Mouse (Mus musculus): ENCODE data around the gene Fhad1. TPM values are rescaled to one million over a fixed set of nuclear protein-coding genes. Genes with fewer than 3 reads are reported as not detected.
"Not testable (repeated sequence)": the region's sequence is repeated elsewhere in the genome, so short reads cannot be mapped to it uniquely, and the experiment has no call there.

The Fhad1 gene
- total RNA-seq, 2 experiments from 2014 or later, result 0.17 to 0.48 TPM

DNA sequence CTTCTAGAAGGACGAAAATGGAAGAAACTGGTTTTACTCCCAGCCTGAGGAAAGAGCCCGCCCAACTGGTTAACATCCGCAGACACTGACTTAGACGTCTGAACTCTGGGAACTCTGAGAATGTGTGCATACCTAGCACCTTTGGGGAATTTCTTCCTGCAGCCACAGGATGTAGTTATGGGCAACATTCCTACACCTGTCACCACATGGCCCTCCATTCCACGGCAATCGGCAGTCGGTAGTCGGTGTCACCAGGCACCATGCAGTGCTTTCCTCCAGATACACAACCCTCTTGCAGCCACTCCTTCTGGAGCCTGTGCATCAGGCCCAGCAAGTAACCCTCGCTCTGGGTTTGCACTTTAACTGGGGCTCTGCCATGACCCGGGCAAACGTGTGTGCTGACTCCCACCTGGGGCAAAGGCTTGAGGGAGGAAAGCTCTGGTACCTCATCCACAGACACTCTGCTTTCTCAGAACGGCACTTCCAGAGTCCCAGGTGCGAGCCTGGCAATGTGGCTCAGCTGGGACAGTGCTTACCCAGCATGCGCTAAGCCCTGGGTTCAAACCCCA, 30.8 kb upstream of the Fhad1 start:
- intact Hi-C loops (cut with DNase I), result no loop called here
- DNase-seq, result no peak

DNA sequence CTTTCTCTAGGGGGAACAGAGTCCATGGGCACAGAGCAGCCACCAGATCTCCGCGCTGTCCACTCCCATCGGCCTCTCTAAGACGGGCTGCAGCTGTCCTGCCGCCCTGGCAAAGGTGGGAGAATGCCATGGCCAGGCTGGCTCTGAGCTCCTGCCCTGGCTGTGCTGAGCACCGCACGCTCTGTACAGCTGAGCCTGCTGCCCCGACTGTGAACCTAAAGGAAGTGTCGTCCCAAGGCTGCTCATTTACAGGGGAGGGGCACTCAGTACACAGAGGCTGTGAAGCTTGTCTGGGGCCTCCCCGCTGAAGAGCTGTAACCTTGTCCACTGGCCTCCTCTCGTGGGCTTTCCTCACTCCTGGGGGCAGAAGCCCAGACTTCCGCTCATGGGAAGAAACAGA, 29.6 kb upstream of the Fhad1 start:
- no peak for DNase-seq
- intact Hi-C loops (cut with DNase I), result no loop called here

DNA sequence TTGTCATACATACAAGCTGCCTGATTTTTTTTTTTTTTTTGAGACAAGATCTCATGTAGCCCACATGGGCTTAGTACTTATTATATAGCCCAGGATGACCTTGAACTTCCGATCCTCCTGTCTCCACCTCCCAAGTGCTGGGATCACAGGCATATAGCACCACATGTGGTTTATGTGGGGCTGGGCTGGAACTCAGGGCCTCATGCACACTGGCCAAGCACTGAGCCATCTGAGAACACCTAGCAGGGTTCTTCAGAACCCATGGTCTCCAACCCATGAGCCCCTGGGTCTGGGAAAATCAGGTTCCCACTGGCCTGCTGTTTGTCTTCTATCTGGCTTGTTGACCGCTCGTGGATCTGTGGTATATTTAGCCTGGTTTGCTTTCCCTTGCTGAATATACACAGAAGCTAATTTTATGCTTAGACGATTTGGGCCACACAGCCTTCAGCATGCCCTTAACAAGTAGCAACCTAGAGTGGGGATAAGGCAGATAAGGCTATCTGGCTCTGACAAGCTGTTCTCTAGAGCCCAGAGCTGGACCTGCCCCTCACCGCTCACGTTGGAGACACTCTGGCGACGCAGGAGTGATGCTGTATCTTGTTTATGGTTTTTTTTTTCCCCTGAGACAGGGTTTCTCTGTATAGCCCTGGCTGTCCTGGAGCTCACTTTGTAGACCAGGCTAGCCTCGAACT, 24.9 kb upstream of the Fhad1 start:
- no peak for DNase-seq
- intact Hi-C loops (cut with DNase I), result no loop called here

DNA sequence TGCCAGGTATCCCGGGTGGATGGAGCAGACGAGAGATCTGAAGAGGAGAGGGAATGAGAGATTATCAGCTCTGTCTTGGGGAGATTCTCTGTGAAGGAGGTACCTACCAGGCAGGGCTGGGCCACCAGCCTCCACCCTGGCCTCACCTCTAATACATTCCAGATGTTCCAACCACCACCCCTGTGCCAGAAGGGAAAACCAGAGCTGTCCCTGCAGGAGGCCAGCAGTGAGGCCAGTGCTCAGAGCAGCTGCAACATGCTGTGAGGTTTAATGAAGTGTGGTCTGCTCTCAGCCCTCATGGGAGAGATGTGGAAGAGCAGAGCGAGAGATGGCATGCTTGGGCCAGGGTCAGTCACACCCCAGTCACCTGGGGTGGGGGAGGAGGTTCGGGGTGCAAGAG, 23.0 kb upstream of the Fhad1 start:
- intact Hi-C loops (cut with DNase I), result no loop called here
- no peak for DNase-seq

DNA sequence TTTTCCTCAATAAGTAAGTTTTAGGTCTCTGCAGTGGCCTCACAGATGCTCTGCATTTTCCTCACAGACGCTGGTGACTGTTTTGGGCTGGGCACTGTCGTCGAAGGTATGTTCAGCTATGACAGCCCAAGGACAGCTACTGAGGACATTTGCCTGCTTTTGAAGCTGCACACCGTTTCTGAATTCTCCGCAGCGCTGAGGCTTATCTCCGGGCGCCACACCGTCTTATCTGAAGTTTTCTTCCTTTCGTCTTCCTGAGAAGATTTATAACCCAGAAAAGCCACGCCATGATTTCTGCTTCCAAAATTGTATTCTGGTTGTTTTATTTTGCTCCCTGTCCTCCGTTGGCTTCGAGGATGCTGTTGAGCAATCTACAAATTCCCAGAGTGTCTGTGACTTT, 13.7 kb upstream of the Fhad1 start:
- intact Hi-C loops (cut with DNase I), result no loop called here
- no peak for DNase-seq

DNA sequence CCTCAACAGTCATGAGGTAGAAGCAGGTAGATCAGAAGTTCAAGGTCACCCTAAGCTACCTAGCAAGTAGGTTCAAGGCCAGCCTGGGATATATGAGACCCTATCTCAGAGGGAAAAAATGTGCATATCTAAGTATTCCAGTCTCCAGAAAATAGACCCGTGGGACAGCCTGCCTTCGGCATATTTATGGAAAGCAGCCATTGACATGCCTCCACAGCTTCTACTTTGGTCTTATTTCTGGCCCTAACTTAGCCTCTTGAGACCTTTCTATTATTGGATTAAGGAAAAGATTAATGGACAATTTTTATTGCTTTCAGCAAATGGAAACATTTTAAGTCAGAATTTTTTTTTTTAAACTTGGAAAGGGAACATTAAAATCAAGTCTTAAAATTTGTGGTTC, 12.1 kb upstream of the Fhad1 start:
- intact Hi-C loops (cut with DNase I), result no loop called here

DNA sequence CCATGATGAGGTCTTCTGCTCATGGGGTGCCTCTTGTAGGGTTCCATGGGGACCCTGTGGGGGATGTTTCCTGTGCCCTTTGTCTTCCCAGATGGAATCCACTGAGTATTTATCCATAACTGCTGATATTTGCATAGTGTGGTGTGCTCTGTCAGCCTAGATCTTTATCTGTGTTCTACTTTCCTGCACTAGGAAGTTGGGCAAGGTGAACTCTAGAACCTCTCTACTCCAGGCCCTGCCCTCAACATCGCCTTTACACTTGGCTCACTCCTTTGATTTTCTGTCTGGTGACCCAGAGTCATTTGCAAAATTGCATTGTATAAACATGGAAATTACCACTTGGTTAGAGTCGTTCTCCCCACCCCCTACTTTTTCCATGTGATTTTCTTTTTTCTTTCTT, 9.7 kb upstream of the Fhad1 start:
- intact Hi-C loops (cut with DNase I), result no loop called here
- DNase-seq, result no peak

More for the DNA sequence above, 12.1 kb upstream of the Fhad1 start:
- DNase-seq, result no peak

DNA sequence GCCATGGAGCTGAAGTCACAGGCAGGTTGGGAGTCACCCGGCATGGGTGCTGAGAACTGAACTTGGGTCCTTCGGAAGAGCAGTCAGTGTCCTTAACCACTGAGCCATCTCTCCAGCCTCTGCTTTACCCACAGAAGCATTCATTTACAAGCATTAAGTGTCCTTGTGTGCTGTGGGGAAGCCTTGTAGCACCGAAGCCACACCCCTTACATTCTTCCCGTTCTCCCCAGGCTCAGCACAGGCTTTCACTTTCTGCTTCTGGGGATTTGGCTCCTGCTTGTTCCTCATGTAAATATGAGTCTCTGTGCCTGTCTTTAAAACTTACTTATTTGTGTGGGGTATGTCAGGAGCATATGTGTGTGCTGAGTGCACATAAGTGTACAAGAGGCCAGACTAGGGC, 8.3 kb upstream of the Fhad1 start:
- DNase-seq, result no peak
- intact Hi-C loops (cut with DNase I), result no loop called here

DNA sequence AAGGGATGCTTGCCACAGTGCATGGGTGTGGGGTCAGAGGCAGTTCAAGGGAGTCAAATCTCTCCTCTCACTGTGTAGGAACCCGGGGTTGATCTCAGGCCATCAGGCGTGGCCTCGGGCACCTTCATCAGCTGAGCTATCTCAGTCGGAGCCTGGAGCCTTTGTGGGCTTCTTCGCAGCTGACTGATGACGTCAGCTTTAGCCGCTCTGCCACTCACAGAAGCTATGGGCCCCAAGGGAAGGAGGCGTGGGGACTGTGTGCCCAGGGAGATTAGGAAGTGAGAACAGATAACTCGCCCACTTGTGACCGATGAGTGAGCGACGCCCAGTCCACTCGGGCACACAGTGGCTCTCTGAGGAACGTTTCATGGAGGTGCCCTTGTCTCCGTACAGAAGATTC, 2.8 kb upstream of the Fhad1 start:
- no peak for DNase-seq
- intact Hi-C loops (cut with DNase I), result no loop called here

DNA sequence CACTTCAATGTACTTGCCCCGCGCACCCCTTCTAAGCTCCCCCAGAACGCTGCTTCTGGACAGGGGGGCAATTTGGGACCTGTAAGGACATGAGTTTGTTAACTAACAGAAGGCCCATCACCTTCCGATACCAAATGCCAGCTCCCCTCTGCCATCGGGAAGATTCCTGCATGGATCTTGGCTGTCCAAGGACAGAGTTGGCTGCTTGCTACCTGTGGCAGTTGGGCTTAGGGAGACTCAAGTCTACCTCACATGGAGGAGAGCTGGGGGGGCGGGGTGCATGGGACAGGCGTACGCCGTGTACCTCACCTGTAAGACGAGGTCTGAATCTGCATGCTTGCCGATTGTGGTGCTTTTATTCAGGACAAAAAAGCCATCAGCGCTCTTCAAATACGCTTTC, 3.6 kb downstream of the Fhad1 start:
- DNase-seq, result no peak
- intact Hi-C loops (cut with DNase I), result no loop called here

DNA sequence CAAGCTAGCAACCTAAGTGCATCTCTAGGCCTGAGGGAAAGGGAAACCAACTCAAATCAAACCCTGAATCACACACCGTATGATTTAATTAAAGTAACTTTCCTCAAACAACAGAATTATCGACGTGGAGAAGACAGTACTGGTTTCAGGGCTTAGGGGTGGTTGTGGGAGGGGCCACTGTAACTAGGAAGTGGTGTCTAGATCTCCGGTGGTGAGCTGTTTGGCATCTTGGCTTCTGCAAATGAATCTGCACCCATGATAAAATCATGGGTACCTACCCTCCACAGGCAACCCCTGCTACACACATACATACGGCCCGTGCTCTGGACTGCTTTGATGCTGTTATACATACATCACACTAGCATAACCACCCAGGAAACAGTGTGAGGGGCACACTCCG, 4.4 kb downstream of the Fhad1 start:
- no peak for DNase-seq
- intact Hi-C loops (cut with DNase I), result no loop called here

DNA sequence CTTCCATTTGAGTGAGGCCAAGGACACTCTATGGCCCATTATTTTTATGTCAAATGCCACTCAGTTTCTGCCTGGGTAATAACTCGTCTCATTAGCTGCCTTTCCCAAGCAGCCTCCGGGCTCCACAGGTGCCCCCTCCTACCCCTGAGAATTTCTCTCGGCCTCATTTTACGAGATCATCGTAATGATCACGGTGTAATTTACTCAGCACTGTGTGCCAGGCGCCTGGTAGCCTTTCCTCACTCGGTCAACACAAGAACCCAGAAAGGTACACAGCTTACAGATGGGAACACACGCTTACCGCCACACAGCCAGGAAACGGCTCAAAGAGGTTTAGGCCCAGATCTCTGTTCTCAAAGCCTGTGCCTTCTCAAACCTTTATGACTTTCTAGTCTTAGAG, 6.7 kb downstream of the Fhad1 start:
- intact Hi-C loops (cut with DNase I), result loop anchor here (5.0 kb wide), 1 partner anchor 339 kb away; no protein-coding TSS in a partner anchor
- no peak for DNase-seq

DNA sequence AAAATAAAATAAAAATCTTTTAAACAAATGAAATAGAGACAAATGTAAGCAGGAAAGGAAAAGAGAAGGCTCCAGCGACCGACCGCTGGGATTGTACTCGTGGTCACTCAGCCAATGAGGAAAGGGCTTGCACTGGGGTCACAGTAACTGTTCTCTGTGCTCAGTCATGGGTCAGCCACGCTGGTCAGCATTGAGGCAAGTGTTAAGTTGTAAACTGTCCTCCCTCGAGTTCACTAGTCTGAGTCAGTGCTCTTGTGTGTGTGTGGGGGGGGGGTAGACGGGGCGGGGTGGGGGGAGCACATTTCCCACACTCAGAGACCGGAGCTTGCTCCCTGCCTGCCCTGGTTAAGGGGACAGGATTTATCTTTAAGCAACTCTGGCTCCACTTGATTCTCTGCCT, 14.3 kb downstream of the Fhad1 start:
- DNase-seq, result no peak
- intact Hi-C loops (cut with DNase I), result loop anchor here (5.0 kb wide), 1 partner anchor 247 kb away; no protein-coding TSS in a partner anchor

DNA sequence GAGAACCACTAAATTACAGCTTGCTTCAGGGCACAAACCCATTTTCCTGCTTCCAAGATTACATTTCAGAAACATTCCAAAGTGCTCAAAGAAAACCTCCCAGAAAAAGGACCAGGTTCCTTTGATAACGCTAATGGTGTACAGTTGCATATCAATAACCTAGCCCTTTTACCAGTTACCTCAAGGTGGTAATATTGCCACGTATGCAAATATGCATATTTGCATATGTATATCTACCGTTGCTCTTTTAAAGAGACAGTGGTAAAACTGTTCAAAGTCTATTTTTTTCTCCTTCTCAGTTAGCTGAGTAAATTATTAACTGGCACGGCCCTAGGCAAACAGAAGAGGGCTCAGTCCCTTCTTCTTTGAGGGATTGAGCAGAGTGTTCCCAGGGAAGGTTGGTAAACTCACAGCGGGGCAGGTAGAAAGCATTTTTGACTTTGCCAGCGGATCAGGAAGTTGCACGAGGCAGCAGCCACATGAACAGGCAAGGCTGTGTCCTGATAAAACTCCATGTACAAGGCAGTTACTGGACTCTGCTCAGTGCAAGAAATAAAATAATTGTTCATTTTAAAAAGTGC, 15.3 kb downstream of the Fhad1 start:
- no peak for DNase-seq
- intact Hi-C loops (cut with DNase I), result loop anchor here (5.0 kb wide), 1 partner anchor 248 kb away; no protein-coding TSS in a partner anchor

DNA sequence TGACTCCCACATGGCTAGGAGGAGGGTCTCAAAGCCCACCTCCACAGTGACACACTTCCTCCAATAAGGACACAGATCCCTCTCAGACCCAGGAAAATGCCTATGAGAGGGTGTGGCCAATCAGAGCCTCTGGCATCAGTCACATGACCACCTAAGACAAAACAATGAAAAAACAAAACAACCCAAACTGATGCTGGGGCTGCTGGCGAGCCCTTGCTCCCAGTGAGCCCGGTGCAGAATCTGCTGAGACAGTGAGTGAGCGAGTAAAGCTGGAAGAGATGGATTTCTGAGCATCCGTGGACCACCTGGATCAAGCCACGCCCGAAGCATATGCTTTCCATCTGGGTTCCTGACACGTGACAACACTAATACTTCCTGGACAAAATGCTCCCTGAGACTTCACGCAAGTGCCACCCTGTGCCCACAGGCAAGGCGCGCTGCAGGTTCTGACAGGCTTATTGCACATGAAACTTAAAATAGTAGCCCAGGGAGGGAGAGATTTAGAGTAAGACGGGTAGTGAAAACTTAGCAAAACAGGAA, 16.5 kb downstream of the Fhad1 start:
- intact Hi-C loops (cut with DNase I), result no loop called here
- no peak for DNase-seq

DNA sequence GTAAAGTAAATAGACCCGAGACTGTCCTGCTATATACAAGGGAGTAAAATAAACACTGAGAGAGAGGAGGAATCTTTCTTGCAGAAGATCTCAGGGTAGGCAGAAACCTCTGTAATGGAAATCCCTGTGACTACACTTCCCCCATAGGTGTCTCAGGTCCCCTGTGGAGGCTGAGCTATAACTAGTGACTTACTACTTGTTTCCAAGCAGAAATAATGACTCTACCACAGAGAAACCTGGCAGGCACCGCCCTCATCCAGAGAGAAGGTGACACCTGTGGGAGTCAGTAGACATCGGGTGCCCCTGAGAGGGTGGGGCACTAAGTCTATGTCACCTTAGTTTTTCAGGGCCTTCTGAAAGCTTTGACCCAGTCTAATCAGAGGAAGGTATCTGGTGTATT, 18.0 kb downstream of the Fhad1 start:
- intact Hi-C loops (cut with DNase I), result no loop called here
- DNase-seq, result no peak

DNA sequence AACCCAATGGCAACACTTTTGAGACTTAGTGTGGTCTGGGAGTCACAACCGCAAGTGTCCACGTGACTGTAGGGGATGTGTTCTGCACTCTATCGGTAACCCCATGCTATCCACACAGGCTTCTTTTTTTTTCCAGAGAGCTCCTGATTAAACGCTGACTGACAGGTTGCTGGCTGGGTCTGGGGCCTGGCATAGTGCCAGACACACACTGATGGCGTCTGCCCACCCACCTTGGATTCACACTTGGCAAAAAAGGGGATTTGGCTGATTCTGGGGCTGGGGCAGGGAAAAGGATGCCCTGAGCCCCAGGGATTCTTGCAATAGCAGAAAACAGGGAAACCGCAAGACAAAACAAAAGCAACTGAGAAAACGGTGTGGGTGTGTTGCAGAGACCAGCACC, 18.8 kb downstream of the Fhad1 start:
- intact Hi-C loops (cut with DNase I), result no loop called here

DNA sequence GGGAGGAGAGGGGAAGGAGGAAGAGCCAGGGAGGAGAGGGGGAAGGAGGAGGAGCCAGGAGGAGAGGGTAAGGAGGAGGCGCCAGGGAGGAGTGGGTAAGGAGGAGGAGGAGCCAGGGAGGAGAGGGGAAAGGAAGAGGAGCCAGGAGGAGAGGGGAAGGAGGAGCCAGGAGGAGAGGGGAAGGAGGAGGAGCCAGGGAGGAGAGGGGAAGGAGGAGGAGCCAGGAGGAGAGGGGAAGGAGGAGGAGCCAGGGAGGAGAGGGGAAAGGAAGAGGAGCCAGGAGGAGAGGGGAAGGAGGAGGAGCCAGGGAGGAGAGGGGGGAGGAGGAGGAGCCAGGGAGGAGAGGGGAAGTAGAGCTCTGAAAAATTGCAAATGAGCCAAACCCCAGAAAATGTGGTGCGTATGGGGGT, 20.8 kb downstream of the Fhad1 start:
- intact Hi-C loops (cut with DNase I); DNase-seq: not testable (repeated sequence)

More for the DNA sequence above, 18.8 kb downstream of the Fhad1 start:
- DNase-seq, result no peak

DNA sequence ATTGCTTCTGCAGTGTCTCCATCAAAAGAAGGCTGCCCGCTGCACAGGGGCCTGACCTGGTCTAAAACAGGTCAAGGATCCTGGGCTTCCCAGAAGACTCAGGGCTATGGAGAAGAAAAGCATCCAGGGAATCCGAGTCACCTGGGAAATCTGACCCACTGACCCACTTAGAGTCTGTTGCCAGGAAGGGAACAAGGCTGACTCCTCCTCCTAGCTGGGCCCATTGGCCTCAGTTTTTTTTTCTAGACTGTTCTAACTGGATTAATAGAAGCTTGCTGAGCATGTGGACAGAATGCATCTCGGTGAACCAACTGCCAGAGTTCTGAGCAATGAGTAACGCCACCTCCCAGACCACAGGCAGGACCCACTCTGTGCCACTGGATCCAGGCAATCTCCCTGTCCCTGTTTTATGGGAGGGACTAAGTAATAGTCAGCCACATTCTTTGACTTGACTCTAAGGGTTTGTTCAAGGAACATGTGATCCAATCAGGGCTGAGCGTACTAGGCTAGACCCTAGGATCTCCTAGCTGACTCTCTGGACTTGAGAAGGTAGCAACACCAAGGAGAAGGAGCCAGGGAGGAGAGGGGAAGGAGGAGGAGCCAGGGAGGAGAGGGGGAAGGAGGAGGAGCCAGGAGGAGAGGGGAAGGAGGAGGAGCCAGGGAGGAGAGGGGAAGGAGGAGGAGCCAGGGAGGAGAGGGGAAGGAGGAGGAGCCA, 21.4 kb downstream of the Fhad1 start:
- no peak for DNase-seq
- intact Hi-C loops (cut with DNase I), result no loop called here

DNA sequence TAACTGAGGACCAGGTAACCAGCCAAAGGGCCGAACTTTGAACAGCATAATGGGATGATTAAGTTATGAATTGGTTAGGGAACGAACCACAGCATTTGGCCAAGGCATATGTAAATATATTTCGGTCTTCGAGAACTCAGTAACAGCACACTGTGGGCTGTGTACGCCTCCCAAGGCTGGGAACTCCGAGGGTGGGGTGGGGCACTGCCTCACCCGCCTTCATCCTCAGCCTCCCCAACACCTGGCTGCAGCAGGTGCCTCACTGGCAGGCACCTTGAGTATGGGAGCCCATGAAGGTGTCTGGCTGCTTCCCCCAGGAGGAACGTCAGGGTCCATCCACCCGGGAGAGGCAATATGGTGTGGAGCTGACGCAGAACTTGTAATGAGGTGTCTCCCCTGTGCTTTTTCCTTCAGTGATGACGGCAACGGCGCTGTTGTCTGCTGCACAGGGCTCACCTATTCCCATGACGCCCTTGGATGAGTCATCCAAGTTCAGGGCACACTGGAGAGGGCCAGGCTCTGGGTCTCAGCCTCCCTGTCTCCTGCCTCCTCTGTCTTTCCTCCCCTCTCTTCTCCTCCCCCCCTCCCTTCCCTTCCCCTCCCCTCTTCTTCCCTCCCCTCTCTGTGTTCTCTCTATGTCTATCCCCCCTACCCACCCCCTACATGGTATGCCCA, 22.2 kb downstream of the Fhad1 start:
- intact Hi-C loops (cut with DNase I), result no loop called here
- DNase-seq, result no peak

DNA sequence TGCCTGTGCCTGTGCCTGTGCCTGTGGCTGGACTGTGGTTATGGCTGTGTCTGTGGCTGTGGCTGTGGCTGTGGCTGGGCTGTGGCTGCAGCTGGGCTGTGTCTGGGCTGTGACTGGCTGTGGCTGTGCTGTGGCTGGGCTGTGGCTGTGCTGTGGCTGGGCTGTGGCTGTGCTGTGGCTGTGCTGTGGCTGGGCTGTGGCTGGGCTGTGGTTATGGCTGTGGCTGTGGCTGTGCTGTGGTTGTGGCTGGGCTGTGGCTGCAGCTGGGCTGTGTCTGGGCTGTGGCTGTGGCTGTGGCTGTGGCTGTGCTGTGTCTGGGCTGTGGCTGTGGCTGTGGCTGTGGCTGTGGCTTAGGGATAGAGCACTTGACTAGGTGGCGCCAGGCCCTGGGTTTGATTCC, 26.7 kb downstream of the Fhad1 start:
- intact Hi-C loops (cut with DNase I), result no loop called here
- DNase-seq, result no peak
